Mouse (Mus musculus): ENCODE measurements at regions not wholly inside any gene's neighbourhood (a gene's known extent, or its start where the extent isn't known, plus 50 kb on each side); places are given as distances from the start of the nearest gene placed in this dataset.

DNA sequence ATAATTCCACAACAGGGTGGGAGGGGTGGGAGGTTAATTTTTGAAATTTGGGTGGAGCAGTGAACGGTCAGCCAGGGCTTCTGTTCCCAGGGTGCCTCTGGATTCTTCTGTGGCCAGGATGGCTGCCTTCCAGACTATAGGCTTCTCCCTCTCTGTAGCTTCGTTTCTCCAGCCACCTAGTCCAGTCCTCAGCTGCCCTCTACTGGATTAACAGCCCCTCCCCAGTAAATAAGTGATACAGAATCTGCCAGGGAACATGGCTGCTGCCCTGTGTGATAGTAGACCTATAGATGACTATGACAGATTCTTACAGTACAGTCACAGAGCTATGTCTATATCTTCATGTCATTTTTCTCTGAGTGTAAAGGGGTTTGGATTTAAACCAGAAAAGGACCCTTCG lies 127.5 kb upstream of the Prok2 start:
- H3K36me3 ChIP-seq: no peaks in the 10 kb centered on the region
- no peak overlapping the region for H3K4me3 ChIP-seq
- 46% methylated on average over 3 of the region's 3 CpGs for WGBS
- no peak overlapping the region for H3K27ac ChIP-seq
- no peak overlapping the region for H3K9ac ChIP-seq
- 0 out of 2 replicates have a peak, but pooled peaks cover 2% of the 10 kb centered on the region for H3K27me3 ChIP-seq
- no peaks in the 10 kb centered on the region for H3K4me1 ChIP-seq (replicated peaks)
- H3K4me2 ChIP-seq: no peak overlapping the region
- H3K9me3 ChIP-seq (replicated peaks): no peaks in the 10 kb centered on the region
- ATAC-seq (replicated peaks; ENCODE audit: insufficient number of reproducible peaks, insufficient read depth, low FRiP score, low read depth): no peak

DNA sequence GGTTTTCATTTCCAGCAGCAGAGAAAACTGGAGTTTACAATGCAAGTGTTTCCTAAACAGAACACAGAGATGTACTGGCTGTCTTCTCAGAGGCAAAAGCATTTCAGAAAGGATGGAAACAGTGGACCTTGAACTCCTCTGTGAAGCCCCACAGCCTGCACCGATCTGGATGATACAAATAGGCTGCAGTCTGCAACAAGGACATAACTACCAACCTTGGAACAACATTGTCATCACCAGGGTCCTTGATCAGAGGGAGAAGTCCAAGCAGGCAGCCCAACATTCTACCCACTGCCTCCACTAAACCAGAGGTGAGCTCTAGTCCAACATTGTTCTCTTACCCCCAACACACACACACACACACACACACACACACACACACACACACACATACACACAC lies 124.5 kb upstream of the Prok2 start:
- Histone ChIP-seq H3K4me2 (no peak overlapping the region), H3K4me1 (replicated peaks) (no peaks in the 10 kb centered on the region), H3K9me3 (replicated peaks) (no peaks in the 10 kb centered on the region), H3K4me3 (no peak overlapping the region), H3K27ac (no peak overlapping the region), H3K9ac (no peak overlapping the region), H3K36me3 (no peaks in the 10 kb centered on the region), H3K27me3 (no peaks in the 10 kb centered on the region)
- WGBS: 75% methylated on average over 1 of the region's 1 CpGs
- ATAC-seq (replicated peaks; ENCODE audit: insufficient number of reproducible peaks, insufficient read depth, low FRiP score, low read depth): no peak

- H3K27ac ChIP-seq: no peak overlapping the region
- no peak for ATAC-seq (replicated peaks; ENCODE audit: insufficient number of reproducible peaks, insufficient read depth, low FRiP score, low read depth)
- no peak overlapping the region for H3K4me2 ChIP-seq
- H3K27me3 ChIP-seq: 0 out of 2 replicates have a peak, but pooled peaks cover 2% of the 10 kb centered on the region
- H3K4me1 ChIP-seq (replicated peaks): no peaks in the 10 kb centered on the region
- no peak overlapping the region for H3K9ac ChIP-seq
- WGBS: 63% methylated on average over 4 of the region's 4 CpGs
- H3K36me3 ChIP-seq: no peaks in the 10 kb centered on the region
- H3K4me3 ChIP-seq: no peak overlapping the region
- no peaks in the 10 kb centered on the region for H3K9me3 ChIP-seq (replicated peaks)
Measured at GRCm38 (mm10) chr6:99845508-99845846, 119.3 kb upstream of the Prok2 start.

GRCm38 (mm10) chr6:99844775-99845507 lies 118.7 kb upstream of the Prok2 start:
- Histone ChIP-seq H3K9ac (no peak overlapping the region), H3K36me3 (no peaks in the 10 kb centered on the region), H3K27ac (no peak overlapping the region), H3K9me3 (replicated peaks) (no peaks in the 10 kb centered on the region), H3K4me1 (replicated peaks) (no peaks in the 10 kb centered on the region), H3K27me3 (0 out of 2 replicates have a peak, but pooled peaks cover 2% of the 10 kb centered on the region), H3K4me3 (no peak overlapping the region), H3K4me2 (no peak overlapping the region)
- 45% methylated on average over 4 of the region's 4 CpGs for WGBS
- ATAC-seq (replicated peaks; ENCODE audit: insufficient number of reproducible peaks, insufficient read depth, low FRiP score, low read depth): no peak

DNA sequence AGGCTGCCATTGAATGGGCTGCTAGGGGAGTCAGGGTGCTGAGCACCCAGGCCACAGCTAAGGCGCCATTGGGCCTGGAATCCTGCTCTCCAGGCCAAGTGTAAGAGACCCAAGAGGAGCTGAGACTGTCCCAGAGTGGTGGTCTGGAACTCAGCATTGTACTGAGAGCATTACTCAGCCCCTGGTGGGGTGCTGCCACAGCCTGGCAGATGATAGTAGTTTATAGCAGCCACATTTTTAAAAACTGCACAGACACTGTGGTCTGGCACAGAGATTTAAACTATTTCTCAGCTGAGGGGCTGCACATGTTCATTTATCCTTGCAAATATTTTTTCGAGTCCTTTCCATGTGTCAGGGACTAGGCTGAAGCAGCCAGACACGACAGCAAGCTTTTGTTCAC lies 117.3 kb upstream of the Prok2 start:
- no peak for ATAC-seq (replicated peaks; ENCODE audit: insufficient number of reproducible peaks, insufficient read depth, low FRiP score, low read depth)
- Histone ChIP-seq H3K27ac (no peak overlapping the region), H3K4me3 (no peak overlapping the region), H3K4me2 (no peak overlapping the region), H3K9me3 (replicated peaks) (no peaks in the 10 kb centered on the region), H3K4me1 (replicated peaks) (no peaks in the 10 kb centered on the region), H3K27me3 (0 out of 2 replicates have a peak, but pooled peaks cover 2% of the 10 kb centered on the region), H3K36me3 (no peaks in the 10 kb centered on the region), H3K9ac (no peak overlapping the region)
- 63% methylated on average over 3 of the region's 3 CpGs for WGBS

GRCm38 (mm10) chr6:99842723-99843122 lies 116.5 kb upstream of the Prok2 start:
- Histone ChIP-seq H3K27me3 (0 out of 2 replicates have a peak, but pooled peaks cover 2% of the 10 kb centered on the region), H3K27ac (no peak overlapping the region), H3K36me3 (no peaks in the 10 kb centered on the region), H3K9ac (no peak overlapping the region), H3K4me3 (no peak overlapping the region), H3K4me2 (no peak overlapping the region), H3K4me1 (replicated peaks) (no peaks in the 10 kb centered on the region), H3K9me3 (replicated peaks) (no peaks in the 10 kb centered on the region)
- ATAC-seq (replicated peaks; ENCODE audit: insufficient number of reproducible peaks, insufficient read depth, low FRiP score, low read depth): no peak

DNA sequence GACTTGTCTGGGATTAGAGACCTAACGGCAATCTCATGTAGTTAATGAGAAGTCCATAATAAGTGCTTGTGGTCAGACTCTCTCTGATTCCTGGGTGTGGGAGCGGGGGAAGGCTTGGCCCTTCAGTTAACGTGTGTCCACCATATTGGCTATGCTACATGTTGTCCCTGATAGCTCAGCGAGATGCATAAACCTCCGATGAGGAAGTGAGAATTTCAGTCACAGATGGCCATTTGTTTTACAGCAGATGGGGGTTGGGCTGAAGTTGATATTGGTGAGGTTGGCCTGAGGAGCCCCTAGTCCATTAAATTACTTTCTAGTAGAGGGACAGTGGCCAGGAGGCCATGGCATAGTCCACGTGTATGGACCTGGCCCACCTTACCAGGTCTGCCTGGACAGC lies 114.6 kb upstream of the Prok2 start:
- 83% methylated on average over 6 of the region's 6 CpGs for WGBS
- Histone ChIP-seq H3K4me3 (no peak overlapping the region), H3K9me3 (replicated peaks) (no peaks in the 10 kb centered on the region), H3K36me3 (no peaks in the 10 kb centered on the region), H3K9ac (no peak overlapping the region), H3K27ac (no peak overlapping the region), H3K4me2 (no peak overlapping the region), H3K4me1 (replicated peaks) (no peaks in the 10 kb centered on the region), H3K27me3 (0 out of 2 replicates have a peak, but pooled peaks cover 2% of the 10 kb centered on the region)
- no peak for ATAC-seq (replicated peaks; ENCODE audit: insufficient number of reproducible peaks, insufficient read depth, low FRiP score, low read depth)

DNA sequence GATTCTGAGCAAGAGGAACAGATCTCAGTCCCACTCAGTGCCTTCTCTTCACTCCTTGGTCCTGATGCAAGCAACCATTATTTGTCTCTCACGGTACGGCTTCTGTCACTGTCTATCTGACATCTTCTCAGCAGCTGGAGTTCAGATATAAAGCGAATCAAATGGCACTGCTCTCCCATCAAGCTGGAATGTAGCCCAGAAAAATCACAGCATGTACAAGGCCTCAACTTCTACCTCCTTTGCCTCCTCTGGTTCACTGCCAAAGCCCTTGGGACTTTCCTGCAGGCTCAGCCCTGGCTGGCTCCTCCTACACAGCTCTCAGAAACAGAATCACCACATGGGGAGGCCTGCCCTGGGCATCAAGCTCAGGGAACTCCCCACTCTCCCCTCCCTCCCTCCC lies 107.1 kb upstream of the Prok2 start:
- Histone ChIP-seq H3K27ac (no peak overlapping the region), H3K9me3 (replicated peaks) (no peaks in the 10 kb centered on the region), H3K9ac (no peak overlapping the region), H3K36me3 (no peaks in the 10 kb centered on the region), H3K4me3 (no peak overlapping the region), H3K27me3 (peaks cover 5% of the 10 kb centered on the region; the same call in 1 of the 2 replicates), H3K4me2 (no peak overlapping the region), H3K4me1 (replicated peaks) (peaks cover 8% of the 10 kb centered on the region)
- ATAC-seq (replicated peaks; ENCODE audit: insufficient number of reproducible peaks, insufficient read depth, low FRiP score, low read depth): peak; percentile 93
- 13% methylated on average over 3 of the region's 3 CpGs for WGBS

- H3K36me3 ChIP-seq: no peaks in the 10 kb centered on the region
- no peak overlapping the region for H3K4me2 ChIP-seq
- peaks cover 5% of the 10 kb centered on the region; the same call in 1 of the 2 replicates for H3K27me3 ChIP-seq
- no peak overlapping the region for H3K9ac ChIP-seq
- peaks cover under 1% of the 10 kb centered on the region for H3K4me1 ChIP-seq (replicated peaks)
- H3K4me3 ChIP-seq: no peak overlapping the region
- no peaks in the 10 kb centered on the region for H3K9me3 ChIP-seq (replicated peaks)
- no peak for ATAC-seq (replicated peaks; ENCODE audit: insufficient number of reproducible peaks, insufficient read depth, low FRiP score, low read depth)
- WGBS: 89% methylated on average over 5 of the region's 5 CpGs
- H3K27ac ChIP-seq: no peak overlapping the region
Measured at GRCm38 (mm10) chr6:99827625-99828024, 101.4 kb upstream of the Prok2 start.

- Histone ChIP-seq H3K4me1 (replicated peaks) (no peaks in the 10 kb centered on the region; the same call in 1 of the 2 replicates), H3K4me2 (no peak overlapping the region), H3K4me3 (no peak overlapping the region), H3K9ac (no peak overlapping the region), H3K36me3 (no peaks in the 10 kb centered on the region), H3K27ac (no peak overlapping the region), H3K27me3 (no peaks in the 10 kb centered on the region), H3K9me3 (replicated peaks) (no peaks in the 10 kb centered on the region)
- WGBS: 71% methylated on average over 6 of the region's 6 CpGs
- no peak for ATAC-seq (replicated peaks; ENCODE audit: insufficient number of reproducible peaks, insufficient read depth, low FRiP score, low read depth)
Measured at GRCm38 (mm10) chr6:99824808-99825207, 98.6 kb upstream of the Prok2 start.

DNA sequence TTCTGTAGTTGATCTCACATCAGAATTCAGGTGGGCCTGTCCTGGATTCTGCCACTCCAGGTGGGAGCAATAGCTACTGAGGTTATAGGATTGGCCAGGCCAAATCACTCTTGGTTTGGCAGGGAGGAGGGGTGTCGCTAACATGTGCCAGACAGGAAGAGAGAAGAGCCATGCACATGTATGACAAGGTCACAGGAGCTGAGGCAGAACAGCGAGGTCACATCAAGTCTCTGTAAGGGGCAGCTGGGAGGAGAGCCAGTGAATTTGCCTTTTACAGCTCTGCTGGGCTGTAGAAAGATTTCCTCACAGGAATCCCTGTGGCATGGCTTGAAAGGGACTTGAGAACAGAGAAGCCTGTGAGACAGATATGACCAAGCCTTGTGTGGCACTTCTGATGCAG lies 96.3 kb upstream of the Prok2 start:
- WGBS: 64% methylated on average over 2 of the region's 2 CpGs
- Histone ChIP-seq H3K9me3 (replicated peaks) (no peaks in the 10 kb centered on the region), H3K9ac (no peak overlapping the region), H3K36me3 (no peaks in the 10 kb centered on the region), H3K4me3 (no peak overlapping the region), H3K4me2 (no peak overlapping the region), H3K27me3 (peaks cover 7% of the 10 kb centered on the region), H3K4me1 (replicated peaks) (no peaks in the 10 kb centered on the region; the same call in 1 of the 2 replicates), H3K27ac (no peak overlapping the region)
- no peak for ATAC-seq (replicated peaks; ENCODE audit: insufficient number of reproducible peaks, insufficient read depth, low FRiP score, low read depth)

DNA sequence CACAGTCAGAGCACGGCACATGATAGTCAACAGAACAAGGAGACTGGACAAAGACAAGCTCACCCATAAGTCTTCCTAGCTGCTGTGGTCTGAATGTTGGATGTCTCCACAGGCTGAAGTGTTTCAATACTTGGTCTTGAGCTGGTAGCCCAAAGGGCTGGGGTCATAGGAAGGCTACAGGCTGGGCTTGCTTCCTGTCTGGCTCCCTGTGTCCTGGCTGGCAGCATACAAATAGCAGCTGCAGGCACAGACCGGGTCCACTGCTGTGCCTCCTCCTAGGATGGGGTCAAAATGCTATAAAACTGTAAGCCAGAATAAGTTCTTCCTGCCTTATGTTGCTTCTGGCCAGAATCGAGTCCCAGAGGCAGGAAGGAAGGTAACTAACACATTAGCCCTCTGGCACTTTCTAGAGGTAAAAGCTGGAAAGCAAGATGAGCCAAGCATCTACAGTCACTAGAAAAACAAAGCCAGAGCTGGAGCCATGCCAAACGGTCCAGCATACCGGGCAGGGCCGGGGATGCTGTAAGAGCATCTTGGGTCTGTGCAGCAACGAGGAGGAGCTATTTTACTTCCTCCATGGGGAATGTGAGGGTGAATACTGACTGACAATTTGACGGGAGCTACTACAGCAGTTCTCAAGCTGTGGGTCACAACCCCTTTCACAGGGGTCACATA lies 93.2 kb upstream of the Prok2 start:
- H3K36me3 ChIP-seq: no peaks in the 10 kb centered on the region
- peaks cover 22% of the 10 kb centered on the region for H3K27me3 ChIP-seq
- no peaks in the 10 kb centered on the region; the same call in 1 of the 2 replicates for H3K4me1 ChIP-seq (replicated peaks)
- no peak overlapping the region for H3K9ac ChIP-seq
- no peaks in the 10 kb centered on the region for H3K9me3 ChIP-seq (replicated peaks)
- no peak overlapping the region for H3K27ac ChIP-seq
- no peak for ATAC-seq (replicated peaks; ENCODE audit: insufficient number of reproducible peaks, insufficient read depth, low FRiP score, low read depth)
- H3K4me2 ChIP-seq: no peak overlapping the region
- no peak overlapping the region for H3K4me3 ChIP-seq
- 44% methylated on average over 8 of the region's 8 CpGs for WGBS

Data from heart, embryonic 15.5 days (tissue).